Mouse (Mus musculus): ENCODE data around the gene Zfp384.

GRCm38 (mm10) chr6:124965747-124966146 is 43.2 kb upstream of the Zfp384 start:
- TF ChIP-seq CTCF (IDR thresholded peaks at IDR 0.05; ENCODE audit: low read depth) (no peak), EP300 (IDR thresholded peaks at IDR 0.05; ENCODE audit: low read depth) (no peak)

Measured in heart, postnatal 0 days (tissue).